Mouse (Mus musculus) right cerebral cortex, postnatal 10 days (tissue): ENCODE results near the gene Pspc1.

Source experiments
- DNase-seq, 2 experiments: peaks; one replicate each; pipeline ENCODE4 v3.0.0; 2021; ENCODE audit warnings: low spot score in 2 of 2

The Pspc1 gene

DNA sequence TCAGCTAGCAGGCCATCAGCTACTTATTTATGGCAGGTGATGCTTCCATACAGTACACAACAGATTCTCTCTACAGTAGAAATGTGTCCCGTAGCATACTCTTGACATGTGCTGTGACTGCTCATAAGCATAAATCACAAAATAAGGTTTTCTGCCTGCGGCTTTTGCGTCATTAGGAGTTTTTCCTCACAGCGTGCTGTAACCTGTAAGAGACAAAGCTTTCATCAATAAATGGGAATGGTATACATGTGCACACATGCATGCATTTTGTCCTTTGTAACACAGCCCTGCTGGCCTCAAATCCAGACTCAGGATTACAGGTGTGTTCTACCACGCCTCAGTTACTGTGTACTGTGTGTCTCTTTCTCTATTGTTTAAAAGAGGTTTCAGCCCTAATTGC lies 80.3 kb downstream of the Pspc1 start:
- DNase-seq, result no peak

- DNase-seq, result no peak
Measured at GRCm38 (mm10) chr14:56695495-56695894, 82.6 kb downstream of the Pspc1 start.

- no peak for DNase-seq
Measured at GRCm38 (mm10) chr14:56689766-56690165, 88.3 kb downstream of the Pspc1 start.

DNA sequence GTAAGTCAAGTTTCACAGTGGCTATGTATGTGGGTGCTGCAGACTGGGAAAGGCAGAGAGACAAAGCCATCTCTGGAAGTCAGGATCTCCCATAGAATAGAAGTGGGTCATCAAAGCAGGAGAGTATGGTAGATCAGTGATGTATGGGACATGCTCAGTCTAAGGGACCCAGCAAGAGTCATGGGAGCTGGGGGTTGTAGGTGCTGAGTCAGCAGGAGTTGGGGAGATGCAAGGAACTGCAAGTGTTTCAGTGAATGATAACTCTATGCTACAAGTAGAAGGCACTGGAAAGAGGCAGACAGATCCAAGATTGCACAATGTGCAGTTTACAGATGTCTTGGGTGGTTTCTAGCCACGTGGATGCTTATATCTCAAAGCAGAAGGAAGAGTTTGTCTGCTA lies 89.0 kb downstream of the Pspc1 start:
- DNase-seq, result no peak

- DNase-seq, result no peak
Measured at GRCm38 (mm10) chr14:56685426-56685825, 92.7 kb downstream of the Pspc1 start.
